9 mouse cellular contexts compared by ENCODE assay signal in the genomic region with DNA sequence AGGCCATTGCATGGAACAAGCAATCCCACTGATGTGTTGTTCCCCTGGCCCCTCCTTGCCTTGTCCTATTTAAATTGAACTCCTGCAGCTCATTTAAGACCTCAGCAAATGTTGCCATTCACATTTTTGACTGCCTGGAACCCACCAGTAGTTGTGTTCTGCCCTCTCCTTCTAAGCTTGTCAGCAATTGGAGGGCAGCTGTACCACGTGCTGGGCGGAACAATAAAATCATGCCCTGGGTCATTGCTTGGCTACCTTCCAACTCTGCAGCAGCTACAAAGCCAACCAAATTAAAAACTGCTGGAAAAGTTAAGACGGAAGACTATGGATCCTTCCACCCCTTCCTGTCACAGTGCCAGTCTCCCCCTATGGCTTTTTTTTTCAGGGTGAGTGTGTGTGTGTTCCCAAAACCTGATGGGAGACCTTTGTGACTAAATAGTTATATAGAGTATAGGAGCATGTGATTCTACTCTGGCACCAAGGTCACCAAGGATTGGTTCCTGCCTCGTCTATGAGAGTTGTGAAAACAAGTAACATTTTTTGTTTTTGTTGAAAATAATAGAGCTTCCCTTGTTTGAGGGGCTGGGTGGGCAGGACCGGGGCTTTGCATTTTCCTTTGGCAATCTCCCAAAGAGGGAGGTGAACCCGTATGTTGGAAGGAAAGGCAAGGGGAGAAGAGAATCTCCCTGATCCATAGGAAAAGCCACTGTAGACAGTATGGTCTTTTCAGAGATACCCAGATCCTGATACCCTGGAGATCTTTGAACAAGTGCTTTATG.
DNase-seq lines count a peak whose midpoint lies in the region; ATAC-seq lines count a peak whose summit lies in the region.
"Had no signal": no experiment of that assay in that cellular context is flagged by ENCODE, and none has a peak within 500 bp of the region (broad histone marks: within the 10 kb centered on the region; RNA-seq: fewer than 3 reads in every experiment).

No protein-coding gene starts in this region.

- peak; percentile 58; the same call in 1 of the 2 replicates for ATAC-seq in embryonic facial prominence, embryonic 11.5 days (replicated peaks; ENCODE audit: insufficient number of reproducible peaks, low FRiP score, low TSS enrichment, low read depth)
- no peak for ATAC-seq in heart, embryonic 16.5 days (replicated peaks; ENCODE audit: extremely low read depth, insufficient read depth, low FRiP score)

- H3K4me2 ChIP-seq in embryonic facial prominence, embryonic 11.5 days (ENCODE audit: low read depth, low read length) = no peak overlapping the region
- H3K4me2 ChIP-seq in heart, embryonic 16.5 days (ENCODE audit: low read depth, low read length) = no peak overlapping the region
- H3K4me2 ChIP-seq: neural tube, embryonic 15.5 days had no signal

- peak; percentile 54 for DNase-seq in embryonic facial prominence, embryonic 11.5 days (ENCODE audit: low spot score)
- DNase-seq in embryonic facial prominence, embryonic 10.5 days (ENCODE audit: low spot score) = no peak
- peak; percentile 14 for DNase-seq in 3T3-L1 (ENCODE audit: low read depth, low spot score)
- no peak for DNase-seq in limb, embryonic 10.5 days (ENCODE audit: low spot score)
- no peak for DNase-seq in thymus, postnatal 10 days (ENCODE audit: low spot score in 2 of 2)
- DNase-seq in layer of hippocampus, postnatal 36 days = no peak
- no peak for DNase-seq in urinary bladder, adult 18-20 months (ENCODE audit: low spot score in 2 of 2)

- H3K36me3 ChIP-seq in embryonic facial prominence, embryonic 11.5 days (replicated peaks; ENCODE audit: control insufficient read depth, insufficient read depth, low read depth, low read length) = no peaks in the 10 kb centered on the region
- no peaks in the 10 kb centered on the region for H3K36me3 ChIP-seq in embryonic facial prominence, embryonic 10.5 days (replicated peaks)
- no peaks in the 10 kb centered on the region for H3K36me3 ChIP-seq in heart, embryonic 16.5 days (ENCODE audit: control insufficient read depth, insufficient read depth)
- no peaks in the 10 kb centered on the region for H3K36me3 ChIP-seq in limb, embryonic 10.5 days
- H3K36me3 ChIP-seq: neural tube, embryonic 15.5 days had no signal

- WGBS in embryonic facial prominence, embryonic 11.5 days = 49% methylated on average over 6 of the region's 6 CpGs
- WGBS in embryonic facial prominence, embryonic 10.5 days = 70% methylated on average over 6 of the region's 6 CpGs
- 36% methylated on average over 6 of the region's 6 CpGs for WGBS in heart, embryonic 16.5 days
- 76% methylated on average over 6 of the region's 6 CpGs for WGBS in limb, embryonic 10.5 days

- no peaks in the 10 kb centered on the region for H3K9me3 ChIP-seq in embryonic facial prominence, embryonic 11.5 days (replicated peaks; ENCODE audit: control insufficient read depth, low read length)
- H3K9me3 ChIP-seq in embryonic facial prominence, embryonic 10.5 days = no peaks in the 10 kb centered on the region
- H3K9me3 ChIP-seq in heart, embryonic 16.5 days (replicated peaks; ENCODE audit: control insufficient read depth, low read length) = no peaks in the 10 kb centered on the region
- no peaks in the 10 kb centered on the region for H3K9me3 ChIP-seq in limb, embryonic 10.5 days (replicated peaks)
- H3K9me3 ChIP-seq: neural tube, embryonic 15.5 days had no signal

- H3K27me3 ChIP-seq in embryonic facial prominence, embryonic 11.5 days (ENCODE audit: control insufficient read depth, insufficient read depth, low read length) = no peaks in the 10 kb centered on the region
- no peaks in the 10 kb centered on the region for H3K27me3 ChIP-seq in embryonic facial prominence, embryonic 10.5 days (replicated peaks; ENCODE audit: low read depth, poor library complexity, severe bottlenecking)
- H3K27me3 ChIP-seq in heart, embryonic 16.5 days (ENCODE audit: control insufficient read depth, insufficient read depth, low read length) = no peaks in the 10 kb centered on the region
- H3K27me3 ChIP-seq in limb, embryonic 10.5 days (ENCODE audit: low read depth, poor library complexity, severe bottlenecking) = no peaks in the 10 kb centered on the region
- H3K27me3 ChIP-seq: neural tube, embryonic 15.5 days had no signal

- 0 out of 2 replicates have a peak overlapping the region, but pooled peaks have one; percentile 4 for H3K27ac ChIP-seq in embryonic facial prominence, embryonic 11.5 days (replicated peaks; ENCODE audit: low read depth, low read length)
- H3K27ac ChIP-seq in embryonic facial prominence, embryonic 10.5 days (replicated peaks) = no peak overlapping the region
- peak overlapping the region; percentile 34 for H3K27ac ChIP-seq in heart, embryonic 16.5 days (ENCODE audit: low read length)
- peak overlapping the region; percentile 42; the same call in 1 of the 2 replicates for H3K27ac ChIP-seq in limb, embryonic 10.5 days
- H3K27ac ChIP-seq: neural tube, embryonic 15.5 days had no signal

- no peak overlapping the region for H3K9ac ChIP-seq in embryonic facial prominence, embryonic 11.5 days (replicated peaks; ENCODE audit: low read length)
- H3K9ac ChIP-seq in heart, embryonic 16.5 days (ENCODE audit: low read length) = no peak overlapping the region
- H3K9ac ChIP-seq: neural tube, embryonic 15.5 days had no signal

- H3K4me3 ChIP-seq in embryonic facial prominence, embryonic 11.5 days (ENCODE audit: low read depth, low read length) = no peak overlapping the region
- no peak overlapping the region for H3K4me3 ChIP-seq in embryonic facial prominence, embryonic 10.5 days
- no peak overlapping the region for H3K4me3 ChIP-seq in heart, embryonic 16.5 days (ENCODE audit: low read length)
- H3K4me3 ChIP-seq in limb, embryonic 10.5 days = no peak overlapping the region
- H3K4me3 ChIP-seq: neural tube, embryonic 15.5 days had no signal

- no peaks in the 10 kb centered on the region for H3K4me1 ChIP-seq in embryonic facial prominence, embryonic 11.5 days (ENCODE audit: control insufficient read depth, insufficient read depth, low read length)
- peaks cover 21% of the 10 kb centered on the region for H3K4me1 ChIP-seq in embryonic facial prominence, embryonic 10.5 days
- peaks cover 23% of the 10 kb centered on the region for H3K4me1 ChIP-seq in heart, embryonic 16.5 days (ENCODE audit: control insufficient read depth, insufficient read depth, low read length)
- H3K4me1 ChIP-seq in limb, embryonic 10.5 days = peaks cover 24% of the 10 kb centered on the region

Comparison
In these comparisons a context has a peak if more than half of its experiments do, and no peak if none do; other contexts are left out.
1. DNase-seq: peak in embryonic facial prominence, embryonic 11.5 days (single experiment) and 3T3-L1 (single experiment); none in embryonic facial prominence, embryonic 10.5 days (single experiment), limb, embryonic 10.5 days (single experiment), thymus, postnatal 10 days (0 of 2), layer of hippocampus, postnatal 36 days (0 of 2) and urinary bladder, adult 18-20 months (0 of 2).